Mouse (Mus musculus) MEL (cell line): ENCODE data around the gene Arf4.

Source experiments
- CTCF ChIP-seq, 3 experiments: IDR thresholded peaks in 2 of 3; conservative IDR thresholded peaks in 1 of 3; 2 replicates each; pipeline ENCODE4 v1.5.1; 2011 to 2012; ENCODE audit warnings: low read length in 3 of 3, low read depth in 2 of 3, mild to moderate bottlenecking in 2 of 3, improper control_type of control experiment in 1 of 3, inconsistent platforms in 1 of 3, mixed read lengths in 1 of 3, moderate library complexity in 1 of 3; ENCODE audit not compliant: control insufficient read depth in 1 of 3, insufficient read depth in 1 of 3, poor library complexity in 1 of 3, severe bottlenecking in 1 of 3
- E2F4 ChIP-seq: IDR thresholded peaks from 2 replicates; pipeline ENCODE4 v1.6.1; 2011; ENCODE audit warnings: low read depth, low read length, improper control_type of control experiment, borderline replicate concordance
- NELFE ChIP-seq: IDR thresholded peaks from 2 replicates; pipeline ENCODE4 v1.6.1; 2011; ENCODE audit warnings: low read depth, low read length, improper control_type of control experiment
- TAL1 ChIP-seq: IDR thresholded peaks from 2 replicates; pipeline ENCODE4 v1.6.1; 2012; ENCODE audit warnings: mild to moderate bottlenecking, inconsistent platforms, low read length, moderate library complexity, mixed read lengths
- ZNF384 ChIP-seq: IDR thresholded peaks from 2 replicates; pipeline ENCODE4 v1.6.1; 2012; ENCODE audit warnings: low read depth, mild to moderate bottlenecking, inconsistent platforms, low read length, improper control_type of control experiment

- TF ChIP-seq CTCF (IDR thresholded peaks at IDR 0.05 in 2 of 3, conservative IDR thresholded peaks at IDR 0.05 in 1 of 3; ENCODE audit: control insufficient read depth in 1 of 3, insufficient read depth in 1 of 3, low read depth in 2 of 3, low read length in 3 of 3, poor library complexity in 1 of 3, severe bottlenecking in 1 of 3) (no peak), ZNF384 (no peak), E2F4 (0 out of 2 replicates have a peak, but pooled peaks have one; percentile 78), NELFE (peak; percentile 76), TAL1 (no peak)
These were observed 31.6 kb downstream of the Arf4 start, which contains the start of gene Pde12 for GRCm38 (mm10) chr14:26669292-26670073.
